Mouse (Mus musculus) naive thymus-derived CD4-positive, alpha-beta T cell, adult 2 months (primary cell): Measurements from ENCODE around the gene Dcdc2b.
A peak's percentile ranks its signal among the peaks of the same experiment; 100 is the strongest.

ENCODE experiments used
- DNase-seq: peaks from one replicate; pipeline ENCODE4 v3.0.0-alpha.2; 2011; ENCODE audit warnings: low read depth

Dcdc2b gene

DNA sequence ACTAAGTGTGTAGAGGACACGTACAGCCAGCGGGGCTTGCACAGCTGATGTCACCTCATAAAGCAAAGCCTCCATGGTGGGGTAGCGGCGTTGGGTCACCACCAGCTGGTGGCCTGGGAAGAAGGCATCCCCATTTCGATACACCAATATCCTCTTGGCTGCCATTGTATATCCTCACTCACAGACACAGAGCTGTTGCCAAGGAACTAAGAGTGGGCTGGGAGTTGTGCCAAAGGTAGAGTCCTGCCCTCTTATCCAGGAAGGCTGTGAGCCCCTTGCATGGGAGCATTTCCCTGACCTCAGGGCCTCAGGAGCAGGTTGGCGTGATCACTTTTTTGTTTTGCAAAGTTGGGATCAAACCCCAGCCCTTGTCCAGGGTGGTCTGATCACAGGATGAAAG, at the start of gene Dcdc2b:
Dcdc2b (minus strand) TSS at position 165 of the 400 bp plus-strand sequence.
- DNase-seq: no peak

DNA sequence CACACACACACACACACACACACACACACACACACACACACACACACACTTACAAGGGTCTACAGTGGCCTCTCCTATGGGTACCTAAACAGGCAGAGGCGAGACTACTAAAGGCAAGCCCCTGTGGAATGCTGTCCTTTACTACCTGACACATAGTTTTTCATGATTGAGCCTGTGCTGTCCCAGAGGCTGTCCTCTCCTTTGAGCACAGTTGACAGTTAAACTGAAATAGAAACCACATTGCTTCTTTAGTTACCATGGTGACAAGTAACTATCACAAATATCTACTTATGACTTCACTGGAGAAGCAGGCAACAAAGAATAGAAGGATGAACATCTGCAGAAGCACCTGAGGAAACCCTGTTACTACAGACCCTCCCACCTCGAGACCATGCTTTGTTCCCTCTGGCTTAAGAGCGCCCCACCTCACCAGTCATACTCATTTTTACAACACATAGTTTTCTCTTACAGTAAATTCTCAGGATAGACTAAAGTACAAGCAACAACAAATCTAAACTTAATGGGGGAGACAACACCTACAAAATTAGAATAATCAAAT, 48.3 kb upstream of the Dcdc2b start:
- no peak for DNase-seq

DNA sequence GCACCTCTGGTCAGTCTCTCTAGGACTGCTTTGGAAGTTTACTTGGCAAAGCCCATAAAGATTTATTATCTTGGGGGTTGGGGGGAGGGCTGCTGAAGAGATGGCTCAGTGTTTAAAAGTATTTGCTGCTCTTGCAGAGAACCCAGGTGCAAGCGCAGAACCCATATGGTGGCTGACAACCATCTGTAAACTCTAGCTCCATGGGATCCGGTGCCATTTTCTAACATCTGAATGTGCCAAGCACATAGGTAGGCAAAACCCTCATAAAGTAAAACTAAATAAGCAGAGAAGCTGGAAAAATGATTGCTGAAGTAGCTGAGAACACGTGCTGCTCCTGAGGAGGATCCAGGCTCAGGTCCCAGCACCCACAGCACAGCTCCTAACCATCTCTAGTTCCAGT, 47.5 kb upstream of the Dcdc2b start:
- DNase-seq: no peak

DNA sequence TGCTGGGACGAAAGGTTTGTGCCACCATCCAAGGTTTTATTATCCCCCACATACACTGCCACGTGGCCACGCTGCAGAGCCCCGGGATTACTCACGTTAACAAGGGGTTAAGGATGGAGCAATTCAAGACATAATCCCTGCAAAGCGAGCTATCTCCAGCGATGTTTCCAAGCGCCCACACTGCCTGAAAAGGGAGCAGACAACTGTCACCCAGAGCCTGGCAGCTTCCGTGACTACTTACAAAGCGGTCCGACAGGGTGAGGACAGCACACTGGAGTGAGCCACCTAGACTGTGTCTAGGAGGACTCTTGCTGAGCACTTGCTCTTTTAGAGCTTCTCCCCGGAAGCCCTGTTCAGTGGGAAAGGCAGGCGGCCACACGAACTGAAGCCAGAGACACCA, 40.7 kb upstream of the Dcdc2b start:
- DNase-seq: no peak

DNA sequence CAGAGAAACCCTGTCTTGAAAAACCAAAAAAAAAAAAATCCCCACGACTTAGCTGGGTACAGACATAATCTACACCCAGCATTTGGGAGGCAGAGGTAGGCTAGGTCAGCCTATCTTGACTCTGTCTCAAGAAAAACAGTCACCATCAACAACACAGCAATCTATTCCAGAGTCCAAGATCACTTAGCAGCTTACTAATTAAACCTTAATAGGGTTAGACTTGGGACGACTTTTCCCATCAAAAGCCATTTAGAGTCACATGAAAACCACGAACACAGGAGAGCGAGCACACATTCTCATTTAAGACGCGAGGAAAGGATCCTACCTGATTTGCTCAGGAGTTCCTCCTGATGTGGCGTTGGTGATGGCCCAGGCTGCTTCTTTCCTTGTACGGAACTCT, 36.3 kb upstream of the Dcdc2b start:
- no peak for DNase-seq

DNA sequence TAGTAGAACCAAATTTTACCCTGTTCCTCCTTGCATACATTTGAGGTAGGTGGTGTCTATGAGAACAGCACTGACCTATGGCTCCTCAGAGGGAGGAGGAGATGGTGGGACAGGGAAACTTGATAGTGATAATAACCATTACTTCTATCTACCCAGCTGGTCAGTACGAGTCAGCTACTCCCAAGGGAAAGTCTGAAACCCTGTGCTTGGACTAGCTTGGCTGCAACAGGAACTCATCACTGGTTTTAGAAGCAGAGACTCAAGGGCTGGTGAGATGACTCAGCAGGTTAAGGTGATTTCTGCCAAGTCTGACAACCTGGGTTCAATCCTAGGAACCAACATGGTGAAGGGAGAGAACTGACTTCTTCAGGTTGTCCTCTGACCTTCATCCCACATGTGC, 34.6 kb upstream of the Dcdc2b start:
- DNase-seq: no peak

DNA sequence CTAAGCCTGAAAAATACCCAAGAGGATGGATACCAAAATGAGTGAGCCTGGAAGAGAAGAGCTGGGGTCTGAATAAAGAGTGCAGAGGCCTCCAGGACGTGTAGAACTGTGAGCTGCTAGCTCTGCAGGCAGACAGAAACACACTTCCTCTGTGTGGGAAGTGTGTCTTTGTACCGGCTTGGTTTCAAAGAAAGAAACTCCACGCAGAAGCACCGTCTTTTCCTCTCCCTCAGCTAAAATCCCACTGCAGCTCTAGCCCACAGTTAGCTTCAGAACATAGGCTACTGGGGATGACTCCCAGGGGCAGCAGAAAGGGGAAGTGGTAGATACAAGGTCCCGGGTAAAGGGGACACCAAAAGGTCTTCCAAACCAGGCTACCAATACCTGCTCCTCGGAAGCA, 31.1 kb upstream of the Dcdc2b start:
- peak; percentile 28 for DNase-seq

DNA sequence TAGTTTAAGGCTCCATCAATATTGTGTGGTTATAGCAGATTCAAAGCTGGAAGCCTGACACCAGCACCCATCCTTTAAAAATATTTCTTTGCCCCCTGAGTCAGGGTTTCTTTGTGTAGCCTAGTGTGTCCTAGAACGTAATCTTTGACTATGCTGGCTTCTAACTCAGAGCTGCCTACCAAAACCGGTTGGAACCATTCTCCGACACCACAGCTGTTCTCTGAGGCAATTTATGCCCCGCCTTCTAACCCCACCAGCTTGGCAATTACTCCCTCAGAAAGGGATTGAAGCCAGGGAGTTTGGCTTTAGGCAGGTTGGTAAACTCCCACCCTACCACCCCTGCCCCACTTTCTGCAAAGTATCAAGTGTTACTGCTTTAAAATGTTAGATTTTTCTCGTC, 27.7 kb upstream of the Dcdc2b start:
- DNase-seq: no peak

DNA sequence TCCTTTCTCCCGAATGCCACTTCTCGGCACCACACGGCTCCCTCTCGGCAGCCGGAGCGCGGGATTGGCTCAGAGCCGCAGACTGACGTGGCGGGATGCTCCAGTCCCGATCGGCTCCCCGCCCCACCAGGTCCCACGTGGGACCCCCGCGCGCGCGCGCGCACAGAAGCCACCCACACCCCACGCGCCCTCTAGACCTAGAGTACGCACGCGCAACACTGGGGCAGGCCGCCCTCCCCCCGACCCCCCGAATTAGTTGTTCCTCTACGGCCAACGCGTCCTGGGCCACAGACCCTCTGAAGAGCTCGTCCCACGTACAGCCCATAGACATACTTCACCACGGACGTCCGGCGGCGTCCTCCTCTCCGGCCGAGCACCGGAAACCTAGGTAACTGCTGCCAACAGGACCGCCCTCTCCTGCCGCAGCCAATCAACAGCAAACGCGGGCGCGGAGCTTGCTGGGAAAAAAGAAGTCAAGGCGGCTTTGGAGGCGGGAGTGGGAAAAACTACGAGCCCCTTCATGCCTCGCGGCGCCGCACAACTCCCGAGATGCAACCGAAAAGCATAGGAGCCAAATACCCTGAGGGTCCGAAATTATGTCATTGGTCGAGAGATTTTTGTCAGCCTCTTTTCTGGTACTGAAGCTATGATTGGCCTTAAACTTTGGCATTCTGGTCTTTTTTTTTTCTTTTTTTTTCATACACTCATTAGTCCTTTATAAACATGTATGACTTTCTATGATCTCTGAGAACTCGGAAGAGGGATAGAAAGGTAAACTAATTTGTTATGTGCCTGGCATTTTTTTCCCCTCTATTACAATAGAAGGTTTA, 26.8 kb upstream of the Dcdc2b start, which contains the start of gene Txlna:
Txlna (minus strand) TSS at position 428 of the 830 bp plus-strand sequence.
- DNase-seq: peak; percentile 95

DNA sequence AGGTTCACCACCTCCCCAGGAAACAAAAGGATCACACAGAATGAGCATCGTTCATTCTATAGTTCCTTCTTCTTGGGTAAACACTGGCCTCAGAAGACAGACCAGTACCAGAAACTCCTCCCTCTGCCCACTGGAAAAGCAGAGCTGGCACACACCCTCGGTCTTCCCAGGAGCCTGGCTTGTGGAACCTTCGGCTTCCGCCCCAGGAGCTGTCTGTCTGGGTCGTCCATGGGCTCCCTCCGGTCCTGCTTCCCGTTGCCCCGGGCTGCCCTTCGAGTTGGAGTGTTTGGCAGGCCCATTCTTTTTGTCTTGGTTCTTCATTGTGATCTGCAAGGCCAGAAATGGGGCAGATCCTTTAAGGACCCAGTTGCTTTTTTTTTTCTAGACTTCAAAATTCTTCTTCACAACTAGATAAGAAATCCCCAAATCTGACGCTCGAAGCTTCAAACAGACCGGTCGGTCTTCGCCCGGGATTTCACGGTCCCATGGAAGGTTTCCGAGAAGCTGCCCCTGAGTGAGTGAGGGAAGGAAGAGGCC, 26.1 kb upstream of the Dcdc2b start:
- DNase-seq: no peak

DNA sequence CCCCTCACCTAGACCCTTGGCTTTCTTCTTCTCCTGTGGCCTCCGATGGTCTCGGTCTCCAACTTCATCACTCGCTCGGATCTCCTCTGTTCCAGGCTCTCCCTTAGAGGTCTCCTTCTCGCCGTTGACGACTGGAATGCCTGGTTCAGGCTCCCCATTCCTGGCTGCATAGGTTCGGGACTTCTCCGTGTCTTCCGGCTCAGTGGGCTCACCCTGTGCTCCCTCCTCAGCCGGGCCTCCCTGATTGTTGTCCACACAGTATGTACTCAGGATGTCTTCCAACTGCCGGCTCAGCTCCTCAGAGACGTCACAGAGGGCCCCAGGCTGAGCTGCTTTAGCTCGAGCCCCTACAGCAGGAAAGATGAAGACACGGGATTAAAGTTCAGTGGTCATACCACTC, 25.2 kb upstream of the Dcdc2b start:
- DNase-seq: no peak

DNA sequence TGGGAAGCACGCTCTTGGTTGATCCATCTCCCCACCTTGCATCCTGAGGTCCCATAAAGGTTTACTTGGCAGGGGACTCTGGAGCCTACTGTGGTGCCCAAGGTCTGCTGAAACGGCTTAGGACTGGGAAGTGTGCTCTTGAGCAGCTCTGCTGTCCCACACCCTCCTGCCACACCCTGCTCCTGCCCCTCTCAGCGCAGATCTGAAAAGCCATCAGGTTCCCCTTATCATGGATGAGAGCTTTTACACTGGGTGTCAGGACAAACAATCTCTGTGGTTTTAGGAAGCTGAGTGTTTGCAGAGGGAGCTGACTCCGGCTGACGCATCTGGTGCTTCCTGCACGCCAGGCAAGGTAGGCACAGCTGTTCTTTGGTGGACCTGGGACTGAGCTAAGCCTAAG, 19.8 kb upstream of the Dcdc2b start:
- no peak for DNase-seq

DNA sequence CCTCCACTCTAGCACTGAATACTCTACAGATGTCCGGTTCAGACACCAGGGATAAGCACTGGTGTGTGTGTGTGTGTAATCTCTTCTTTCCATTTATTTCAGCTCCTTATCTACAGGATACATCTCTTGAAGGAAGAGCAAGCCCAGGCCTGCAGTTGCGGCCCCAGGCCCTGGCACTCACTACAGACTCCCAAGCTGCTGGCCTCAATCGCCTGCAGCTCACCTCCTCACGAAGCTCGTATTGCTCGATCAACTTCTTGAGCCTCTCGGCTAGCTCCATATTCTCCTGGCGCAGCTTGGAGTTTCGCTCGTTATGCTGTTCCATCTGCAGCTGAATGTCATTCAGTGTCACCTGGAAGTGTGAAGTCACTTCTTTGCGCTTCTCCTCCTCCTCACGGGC, 17.8 kb upstream of the Dcdc2b start:
- no peak for DNase-seq

DNA sequence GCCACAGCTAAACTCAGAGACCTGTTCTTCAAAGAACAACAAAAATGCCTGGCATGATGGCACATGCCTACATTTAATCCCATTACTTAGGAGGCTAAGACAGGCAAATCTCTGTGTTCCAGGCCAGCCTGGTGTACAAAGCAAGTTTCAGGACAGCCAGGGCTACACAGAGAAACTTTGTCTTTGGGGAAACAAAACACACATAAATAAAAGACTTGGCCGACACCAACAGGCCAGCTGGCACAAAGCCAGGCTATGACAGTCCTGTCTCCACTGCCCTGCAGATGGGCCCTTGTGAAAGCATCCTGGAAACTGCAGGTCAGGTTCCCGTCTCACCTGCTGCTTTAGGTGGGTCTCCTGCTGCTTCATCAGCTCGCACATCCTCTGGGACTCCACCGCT, 16.9 kb upstream of the Dcdc2b start:
- DNase-seq: no peak

DNA sequence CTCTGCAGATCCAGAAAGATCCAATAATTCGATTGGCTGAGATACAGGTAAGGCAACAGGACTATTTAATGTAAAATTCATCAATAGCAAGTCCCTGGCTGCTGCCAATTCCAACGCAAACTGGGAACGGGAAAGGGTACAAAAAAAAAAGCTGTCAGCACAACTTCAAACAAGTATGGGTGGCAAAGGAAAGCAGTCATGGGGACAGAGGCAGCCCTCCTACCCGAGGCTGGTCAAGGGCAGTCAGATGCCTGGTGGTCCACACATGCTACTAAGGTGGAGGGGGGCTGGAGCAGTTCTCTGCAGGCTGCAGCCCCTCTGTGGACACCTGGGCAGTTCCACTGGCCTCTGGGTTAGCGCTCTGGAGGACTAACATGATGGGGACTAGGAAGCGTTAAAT, 12.0 kb upstream of the Dcdc2b start:
- DNase-seq: no peak

DNA sequence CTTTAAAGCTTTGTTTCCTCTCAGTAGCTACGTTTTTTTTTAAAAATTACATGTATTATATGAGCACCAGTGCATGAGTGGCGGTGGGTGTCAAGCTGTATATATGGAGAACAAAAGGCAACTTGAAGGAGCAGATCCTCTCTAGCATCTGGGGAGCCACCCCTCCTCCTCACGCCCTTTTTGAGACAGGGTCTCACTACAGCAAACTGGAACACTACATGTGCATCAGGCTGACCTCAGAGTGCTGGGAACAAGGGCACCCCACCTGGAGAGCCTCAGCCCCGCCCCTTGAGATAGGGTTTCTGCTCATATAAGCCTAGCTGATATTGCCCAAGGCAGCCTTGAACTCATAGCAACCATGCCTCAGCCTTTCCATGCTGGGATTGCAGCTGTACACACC, 11.4 kb upstream of the Dcdc2b start:
- DNase-seq: no peak

DNA sequence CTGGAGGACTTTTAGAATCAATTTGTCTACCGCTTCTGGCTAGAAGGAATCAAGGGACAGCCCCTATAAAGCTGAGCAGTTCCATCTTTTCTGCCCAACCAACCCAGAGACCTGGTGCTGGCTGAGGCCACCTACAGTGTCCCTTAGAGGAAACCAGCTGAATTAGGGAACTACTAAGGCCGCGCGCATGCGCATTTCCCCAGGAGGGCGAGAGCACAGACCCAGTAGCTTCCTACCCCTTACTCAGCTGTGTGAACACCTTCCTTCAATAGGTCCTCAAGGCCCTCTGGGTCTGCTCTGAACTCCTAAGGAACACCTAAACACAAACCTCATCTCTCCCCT, 10.9 kb upstream of the Dcdc2b start:
- peak; percentile 79 for DNase-seq

DNA sequence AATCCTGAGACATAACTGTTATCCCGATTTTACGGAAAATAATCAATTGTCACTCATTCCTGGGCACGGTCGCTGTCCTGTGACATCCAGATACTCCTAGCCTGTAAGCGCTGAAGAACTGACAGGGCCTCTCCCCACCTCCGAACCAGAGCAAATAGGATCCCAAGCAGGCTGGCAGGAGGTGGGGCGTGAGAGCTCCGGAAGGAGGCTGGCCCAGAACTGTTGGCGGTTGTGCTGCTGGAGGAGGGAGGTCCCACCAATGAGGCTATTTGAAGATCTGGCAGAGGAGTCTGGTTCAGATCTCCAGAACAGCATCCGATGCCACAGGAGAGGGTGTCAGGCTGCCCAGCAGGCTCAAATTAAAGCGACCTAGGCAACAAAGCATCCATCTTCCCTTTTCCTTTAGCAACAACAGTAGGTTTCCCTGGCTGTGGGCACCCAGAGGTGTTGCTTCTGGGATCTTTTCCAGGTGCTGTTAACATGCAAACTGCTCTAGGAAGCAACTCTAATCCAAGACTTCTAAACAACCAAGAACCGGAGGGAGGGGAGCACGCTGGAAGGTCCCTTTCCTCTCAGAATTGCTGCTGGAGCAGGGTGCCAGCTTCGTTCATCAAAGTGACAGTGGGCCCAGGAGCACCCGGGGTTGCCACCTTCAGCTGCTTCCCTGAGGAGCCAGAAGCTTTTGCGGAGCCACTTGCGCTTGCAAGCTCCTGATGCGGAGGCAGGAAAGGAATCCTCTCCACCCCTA, 10.4 kb upstream of the Dcdc2b start:
- DNase-seq: peak; percentile 94

DNA sequence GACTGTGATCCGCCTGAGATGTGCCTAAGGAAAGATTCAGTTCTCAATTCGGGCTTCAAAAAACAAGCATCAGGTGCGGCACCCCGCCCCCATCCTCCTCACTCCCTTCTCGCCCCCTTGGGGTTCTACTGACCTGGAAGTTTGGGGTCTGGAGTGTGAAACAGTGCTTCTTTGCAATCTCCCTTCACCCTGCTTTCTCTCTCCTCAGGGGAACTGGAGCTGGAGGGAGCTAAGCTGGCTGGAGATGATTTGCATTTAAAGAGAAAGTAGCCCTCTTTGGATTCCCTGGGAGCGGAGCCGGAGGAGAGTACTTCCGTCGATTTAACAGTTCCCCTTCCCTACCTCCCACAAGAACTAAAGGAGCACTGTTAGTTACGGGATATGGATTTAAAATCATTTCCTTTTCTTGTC, 9.6 kb upstream of the Dcdc2b start, which contains the start of gene Ccdc28b:
Ccdc28b (minus strand) TSS at position 267 of the 411 bp plus-strand sequence.
- no peak for DNase-seq

DNA sequence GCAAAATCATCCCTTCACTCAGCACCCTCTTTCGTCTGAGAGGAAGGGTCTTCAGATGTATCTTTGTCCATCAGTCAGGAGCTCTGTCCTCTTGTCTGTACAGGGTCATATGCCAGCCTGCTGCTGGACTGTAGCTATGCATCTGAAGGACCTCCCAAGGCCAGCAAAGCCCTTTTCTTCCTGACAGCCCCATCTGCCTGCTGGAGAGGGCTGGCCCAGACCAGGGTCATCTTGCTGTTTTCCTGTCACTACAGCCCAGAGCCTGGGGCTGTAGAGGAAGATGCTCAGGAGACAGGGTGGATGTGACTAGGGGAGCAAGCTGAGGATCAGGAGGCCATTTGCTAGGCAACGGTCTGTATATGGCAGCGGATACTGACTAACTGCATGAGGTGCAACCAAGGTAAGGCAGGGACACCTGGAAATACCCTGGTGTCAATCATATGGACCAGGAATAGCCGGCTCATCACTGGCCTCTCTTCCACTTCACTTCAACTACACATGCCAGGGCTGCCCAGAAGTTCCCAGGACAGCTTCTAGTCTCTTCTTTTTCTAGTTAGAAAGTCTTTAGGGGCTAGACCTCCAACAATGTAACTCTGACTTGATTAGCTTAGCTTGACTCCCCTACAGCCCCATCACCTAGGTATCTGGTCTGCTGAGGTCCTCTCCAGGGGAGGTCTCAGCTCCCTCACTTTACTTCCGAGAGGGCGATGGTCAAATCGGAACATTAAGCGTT, 8.9 kb upstream of the Dcdc2b start:
- DNase-seq: no peak

DNA sequence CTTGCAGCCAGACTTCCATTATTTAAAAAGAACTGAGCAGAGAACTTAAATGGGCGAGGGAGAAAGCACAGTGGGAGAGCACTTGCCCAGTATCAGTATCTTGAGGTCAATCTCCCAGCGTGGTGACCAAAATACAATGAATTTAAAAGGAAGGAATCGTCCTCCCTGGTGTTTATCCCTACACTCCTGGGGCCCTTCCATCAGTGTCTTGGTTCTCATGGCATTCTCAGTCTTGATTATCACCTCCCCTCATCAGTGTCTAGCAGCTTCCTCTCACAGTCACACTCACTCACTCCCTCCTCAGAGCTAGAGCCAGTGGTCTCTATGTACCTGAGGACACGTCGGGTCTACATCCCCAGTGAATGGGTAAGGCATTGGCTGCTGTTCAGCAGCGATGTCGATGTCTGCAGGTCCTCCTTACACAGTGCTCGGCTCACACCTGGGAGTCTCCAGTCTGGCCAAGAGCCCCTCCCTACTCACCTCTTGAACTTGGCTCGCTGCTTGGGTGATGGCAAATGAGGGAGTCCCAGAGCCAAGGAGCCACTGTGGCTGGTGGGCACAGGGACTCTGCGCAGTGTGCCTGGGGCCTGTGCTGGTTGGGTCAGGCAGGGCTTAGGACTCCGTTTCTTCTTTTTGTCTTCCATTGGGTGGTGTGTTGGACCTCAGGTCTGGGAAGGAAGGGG, 8.2 kb upstream of the Dcdc2b start:
- DNase-seq: no peak
